Mouse (Mus musculus) layer of hippocampus, postnatal 36 days (tissue): ENCODE measurements around the gene Prdm11. TPM values are rescaled to one million over a fixed set of nuclear protein-coding genes. Genes with fewer than 3 reads are reported as not detected.

Source experiments
- DNase-seq, 2 experiments: peaks; one replicate each; pipeline ENCODE4 v3.0.0; 2022
- total RNA-seq, 2 experiments: library from RNA; stranded (reverse); gene quantifications; 2 replicates each; pipeline ENCODE4 v1.2.3; 2021

The Prdm11 gene
- total RNA-seq, result 10 to 100 TPM; 25.7 to 30.1 TPM

- DNase-seq, result peak in 1 of 2 experiments; percentile 44
These were observed at the start of gene Prdm11 for GRCm38 (mm10) chr2:93045818-93046508. TSS of gene Prdm11 (minus strand) at chr2:93046167.

DNA sequence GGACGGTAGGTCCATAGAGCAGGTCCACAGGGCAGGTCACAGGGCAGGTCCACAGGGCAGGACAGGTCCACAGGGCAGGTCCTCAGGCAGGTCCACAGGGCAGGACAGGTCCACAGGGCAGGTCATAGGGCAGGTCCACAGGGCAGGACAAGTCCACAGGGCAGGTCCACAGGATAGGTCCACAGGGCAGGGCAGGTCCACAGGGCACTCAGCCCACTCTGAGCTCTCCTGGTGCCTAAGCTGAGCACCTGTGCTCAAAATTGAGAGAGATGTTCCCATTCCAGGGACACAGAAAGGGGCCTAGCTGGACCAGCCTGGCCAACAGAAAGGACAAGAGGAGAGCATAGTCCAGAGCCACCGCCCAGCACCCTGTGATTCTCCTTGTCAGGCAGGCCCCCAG, 46.4 kb upstream of the Prdm11 start:
- DNase-seq, result no peak

DNA sequence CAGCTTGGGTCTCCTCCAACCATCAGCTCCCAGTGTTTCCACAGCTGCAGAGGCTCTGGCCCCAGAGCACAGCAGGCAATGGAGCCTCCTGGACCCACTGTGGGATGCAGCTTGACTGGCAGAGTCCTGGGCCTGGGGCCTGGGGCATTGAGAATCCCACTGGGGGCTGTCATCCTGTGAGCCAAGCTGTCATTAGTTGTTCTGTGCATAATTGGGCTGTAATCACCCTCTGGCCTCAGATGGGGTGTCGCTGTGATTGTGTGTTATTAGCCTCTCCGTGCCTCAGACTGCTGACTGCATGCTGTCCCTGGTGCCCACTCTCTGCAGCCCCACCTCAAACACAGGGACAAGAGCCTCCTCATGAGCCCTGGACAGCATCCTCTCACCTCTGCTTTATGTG, 45.7 kb upstream of the Prdm11 start:
- DNase-seq, result no peak

GRCm38 (mm10) chr2:93089379-93090089, 43.6 kb upstream of the Prdm11 start:
- no peak for DNase-seq

- no peak for DNase-seq
These were observed 42.0 kb upstream of the Prdm11 start for GRCm38 (mm10) chr2:93088006-93088405.

- DNase-seq, result peak; percentile 64 to 75
These were observed 39.5 kb upstream of the Prdm11 start for GRCm38 (mm10) chr2:93085291-93086027.

- no peak for DNase-seq
These were observed 38.5 kb upstream of the Prdm11 start for GRCm38 (mm10) chr2:93084481-93084880.

DNA sequence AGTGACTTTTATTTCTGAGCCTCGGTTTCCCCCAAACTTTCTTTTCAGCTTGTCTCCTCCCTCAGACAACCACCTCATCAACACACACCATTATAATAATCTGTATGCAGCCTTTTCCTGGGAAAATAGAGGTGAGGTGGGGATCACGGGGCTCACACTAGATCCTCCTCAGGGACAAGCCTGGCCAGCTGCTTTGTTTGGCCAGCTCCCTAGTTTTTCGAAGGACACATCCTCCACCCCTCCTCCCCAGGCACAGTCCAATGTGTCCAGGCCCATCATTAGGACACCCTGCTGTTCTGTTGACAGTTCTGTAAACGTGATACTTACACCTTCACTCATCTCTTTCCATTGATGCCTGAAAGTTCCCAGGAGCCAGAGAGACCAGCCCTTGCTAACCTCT, 37.4 kb upstream of the Prdm11 start:
- no peak for DNase-seq

GRCm38 (mm10) chr2:93082846-93083245, 36.9 kb upstream of the Prdm11 start:
- no peak for DNase-seq

GRCm38 (mm10) chr2:93080871-93081608, 35.1 kb upstream of the Prdm11 start:
- DNase-seq, result no peak

DNA sequence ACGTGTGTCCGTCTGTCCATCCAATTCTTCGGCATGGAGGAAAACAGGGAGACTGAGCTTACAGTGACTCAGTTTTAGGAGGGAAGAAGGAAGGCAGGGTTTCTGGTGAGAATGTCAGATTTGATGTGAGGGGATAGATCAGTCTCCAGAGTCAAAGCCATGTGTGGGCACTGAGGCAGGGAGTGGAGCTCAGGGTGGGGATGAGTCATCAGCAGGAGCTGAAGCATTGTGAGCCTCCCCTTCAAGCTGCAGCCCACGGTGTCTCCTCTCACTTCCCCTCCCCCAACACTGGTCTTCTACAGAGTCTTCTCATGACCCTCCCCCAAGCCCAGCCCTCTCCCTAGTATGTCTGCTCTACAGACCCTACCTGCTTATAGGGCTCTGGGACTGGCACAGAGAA, 33.4 kb upstream of the Prdm11 start:
- DNase-seq, result no peak

GRCm38 (mm10) chr2:93076578-93076955, 30.6 kb upstream of the Prdm11 start:
- DNase-seq, result no peak

DNA sequence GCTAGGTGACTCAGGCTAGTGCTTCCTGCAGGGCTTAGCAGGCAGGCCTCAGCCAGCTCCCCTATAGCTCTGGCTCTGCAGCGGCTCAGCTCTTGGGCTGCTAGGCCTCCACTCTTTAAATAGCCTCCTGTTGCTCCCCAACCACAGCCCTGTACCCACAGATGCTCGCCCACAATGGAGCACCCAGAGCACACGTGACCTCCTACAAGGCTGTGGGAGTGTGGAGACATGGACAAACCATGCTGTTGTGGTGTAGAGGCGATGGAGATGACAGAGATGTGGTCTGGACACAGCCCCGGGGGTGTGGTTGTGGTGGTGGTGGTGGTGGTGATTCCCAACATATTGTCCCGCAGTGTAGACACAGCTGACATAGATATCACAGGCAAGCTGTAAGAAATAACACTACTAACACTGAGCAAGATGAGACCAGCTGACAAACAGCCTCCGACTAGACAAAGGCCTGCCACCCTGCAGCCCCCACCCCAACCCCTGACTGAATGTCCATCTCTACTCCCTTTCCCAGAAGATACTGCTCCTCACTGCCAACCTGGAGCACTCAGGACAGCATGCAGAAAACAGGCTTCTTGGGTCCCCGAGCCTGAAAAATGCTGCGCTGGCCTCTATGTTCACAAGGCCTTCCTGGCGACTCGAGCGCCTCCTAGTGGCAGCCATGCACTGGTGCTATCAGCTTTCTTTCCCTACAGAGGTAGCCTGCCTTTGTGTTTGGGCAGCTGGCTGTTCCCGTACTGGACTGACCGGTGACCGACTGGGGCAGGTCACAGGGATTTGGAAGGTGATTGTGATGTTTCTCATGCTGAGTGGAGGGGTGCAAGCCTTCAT, 30.0 kb upstream of the Prdm11 start:
- DNase-seq, result peak; percentile 31 to 36

DNA sequence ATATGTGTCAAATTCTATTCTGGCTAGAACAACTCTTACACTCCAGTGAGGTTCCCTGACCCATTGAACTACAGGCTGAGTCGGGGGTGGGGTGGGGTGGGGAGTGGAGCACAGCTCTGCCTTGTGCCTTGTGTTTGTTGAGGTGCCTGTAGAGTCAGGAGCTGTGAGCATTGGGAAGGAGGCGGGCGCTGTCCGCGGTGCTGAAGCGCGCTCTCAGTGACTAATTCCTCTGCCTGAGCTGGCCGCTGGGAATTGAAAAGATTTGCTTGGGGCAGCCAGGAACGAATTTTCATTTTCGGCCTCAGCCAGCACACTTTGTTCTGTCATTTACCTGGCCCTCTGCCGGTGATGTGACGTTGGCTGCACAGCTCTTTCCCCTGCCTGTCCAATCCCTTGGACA, 25.7 kb upstream of the Prdm11 start:
- peak in 1 of 2 experiments; percentile 39 for DNase-seq

- no peak for DNase-seq
These were observed 23.0 kb upstream of the Prdm11 start for GRCm38 (mm10) chr2:93068942-93069341.

DNA sequence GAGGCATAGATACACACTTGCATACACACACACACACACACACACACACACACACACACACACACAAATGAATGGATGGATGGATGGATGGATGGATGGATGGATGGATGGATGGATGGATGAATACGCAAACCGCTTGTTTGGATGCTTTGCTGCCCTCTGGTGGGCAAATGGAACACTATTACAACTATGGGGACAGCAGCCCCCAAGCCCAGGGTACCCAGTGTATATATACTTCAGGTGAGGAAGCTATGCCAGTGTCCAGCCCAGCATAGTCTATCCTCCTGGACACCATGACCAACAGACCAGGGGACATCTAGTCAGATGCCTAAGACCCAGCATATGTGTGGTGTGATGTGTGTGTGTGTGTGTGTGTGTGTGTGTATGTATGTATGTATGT, 17.4 kb upstream of the Prdm11 start:
- peak in 1 of 2 experiments; percentile 40 for DNase-seq

GRCm38 (mm10) chr2:93051873-93052272, 5.9 kb upstream of the Prdm11 start:
- DNase-seq, result no peak

GRCm38 (mm10) chr2:93048601-93049323, 2.8 kb upstream of the Prdm11 start:
- no peak for DNase-seq

DNA sequence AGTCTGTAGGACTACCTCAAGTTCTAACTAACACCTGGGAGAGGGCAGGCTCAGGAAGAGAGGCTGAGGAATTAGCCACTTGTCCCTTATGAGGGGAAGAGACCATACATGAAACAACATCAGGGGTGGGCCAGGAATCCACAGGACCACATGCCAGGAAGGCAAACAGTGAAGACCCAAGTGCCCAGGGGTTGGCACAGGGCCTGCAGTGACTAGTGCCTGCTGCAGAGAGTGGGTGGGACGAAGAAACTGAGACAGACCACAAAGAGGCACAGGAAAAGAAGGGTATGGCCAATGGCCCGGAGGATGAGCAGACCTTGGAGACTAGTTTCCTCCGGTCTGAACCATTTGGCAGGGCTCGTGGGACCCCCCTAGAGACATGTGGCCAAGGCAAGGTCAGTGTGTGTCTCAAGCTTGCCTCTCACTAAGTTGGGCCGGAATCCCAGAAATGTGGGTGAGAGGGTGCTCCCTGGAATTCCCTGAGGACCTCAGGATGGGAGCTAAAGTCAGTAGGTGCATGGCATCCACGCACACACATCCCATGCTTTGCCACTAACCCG, 1.6 kb upstream of the Prdm11 start:
- no peak for DNase-seq

DNA sequence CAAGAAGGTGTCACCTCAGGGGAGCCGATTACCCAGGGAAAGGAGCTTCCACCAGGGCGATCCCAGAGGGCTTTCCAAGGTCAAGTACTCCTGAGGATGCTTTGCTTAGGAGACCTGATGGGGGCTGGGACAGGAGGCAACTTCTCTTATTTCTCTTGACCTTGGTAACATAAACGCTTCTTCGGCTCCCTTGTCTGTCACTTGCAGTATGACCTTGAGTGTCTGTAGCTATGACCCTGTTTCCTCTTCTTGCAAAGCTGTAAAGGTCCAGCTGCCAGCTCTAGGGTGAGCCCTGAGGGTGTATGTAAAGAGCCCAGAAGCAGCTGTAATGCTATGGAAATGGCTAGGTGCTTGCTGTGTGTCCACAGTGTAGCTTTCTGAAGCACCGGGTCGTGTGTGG, 1.1 kb upstream of the Prdm11 start:
- no peak for DNase-seq

DNA sequence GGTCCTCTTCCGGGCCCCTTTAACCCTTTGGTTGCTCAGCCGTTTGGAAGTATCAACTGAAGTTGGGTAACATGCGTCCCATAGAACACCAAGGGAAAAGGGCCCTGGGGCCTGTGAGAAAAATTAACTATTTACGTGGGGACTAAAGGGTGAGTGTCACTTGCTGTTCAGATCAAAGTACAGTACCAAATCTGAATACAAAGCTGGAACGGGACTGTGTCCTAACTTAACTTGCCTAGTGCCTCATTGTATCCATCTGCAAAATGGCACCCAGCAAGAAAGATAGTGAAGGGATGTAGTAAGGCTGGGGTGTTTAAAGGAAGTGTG, 505 bp upstream of the Prdm11 start:
- no peak for DNase-seq
